Mouse (Mus musculus) gastrocnemius, adult 2 months (tissue): ENCODE data around the gene Glt8d2. TPM values are rescaled to one million over a fixed set of nuclear protein-coding genes. Genes with fewer than 3 reads are reported as not detected.

Source experiments
- DNase-seq: peaks from one replicate; pipeline ENCODE4 v3.0.0; 2022
- H3K27ac ChIP-seq: fragments of 200-600 bp; 2 replicates; pipeline ENCODE4 v1.8.1; 2022; ENCODE audit warnings: mild to moderate bottlenecking
- H3K4me3 ChIP-seq: fragments of 200-600 bp; 2 replicates; pipeline ENCODE4 v1.8.1; 2022; ENCODE audit warnings: mild to moderate bottlenecking, moderate library complexity
- CTCF ChIP-seq: fragments of 200-600 bp; IDR thresholded peaks from 2 replicates; pipeline ENCODE4 v1.8.1; 2022; ENCODE audit warnings: antibody characterized with exemption, mild to moderate bottlenecking, moderate library complexity
- intact Hi-C: fragments of 180-260 bp; cut with DNase I; formaldehyde crosslinking; loops from one replicate; pipeline ENCODE4 v1.15.1; 2025
- total RNA-seq, 2 experiments: library from RNA; stranded (reverse); gene quantifications; 2 replicates each; pipeline ENCODE4 v1.2.3; 2021

Glt8d2 gene
- total RNA-seq, 2 experiments from 2014 or later: 1.5 to 3.0 TPM

DNA sequence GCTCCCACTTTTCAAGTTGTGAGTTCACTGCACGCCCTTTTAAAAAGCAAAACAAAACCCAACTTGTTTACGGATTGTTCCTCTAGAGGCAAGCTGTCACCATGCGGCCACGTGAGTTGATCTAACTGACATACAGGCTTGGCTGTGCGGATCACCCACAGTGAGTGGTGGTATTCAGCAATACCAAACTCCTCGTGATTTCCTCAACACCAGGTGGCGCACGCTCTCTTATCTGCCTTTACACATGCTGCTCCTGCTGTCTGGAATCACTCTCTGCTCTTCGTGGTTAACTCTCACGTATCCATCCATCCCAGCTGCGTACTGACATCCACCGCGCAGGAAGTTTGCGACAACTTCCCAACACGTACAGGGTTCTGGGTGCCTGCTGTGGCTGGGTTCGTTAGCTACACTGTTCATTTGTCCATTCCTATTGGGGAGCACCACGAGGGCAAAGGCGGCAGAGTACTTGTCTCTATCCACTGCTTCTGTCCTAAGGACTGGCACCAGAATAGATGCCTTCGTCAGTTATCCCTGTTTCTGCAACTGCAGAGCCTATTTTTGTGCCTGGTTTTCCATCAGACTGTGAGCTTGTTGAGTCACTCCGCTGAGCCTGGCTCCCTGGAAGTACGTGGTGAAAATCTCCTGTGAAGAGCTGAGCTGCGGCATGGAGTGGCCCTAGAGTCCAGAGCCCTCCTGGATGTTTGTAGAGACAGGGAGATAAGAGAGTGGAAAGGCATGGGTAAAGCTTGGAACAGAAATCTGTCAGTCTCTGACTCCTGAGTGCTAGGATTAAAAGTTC is 23.8 kb downstream of the Glt8d2 start:
- Histone ChIP-seq H3K27ac (peak overlapping the region; percentile 52; the same call in 1 of the 2 replicates), H3K4me3 (peak overlapping the region; percentile 29)
- intact Hi-C loops: loop anchor here (1.0 kb wide), 1 partner anchor 235 kb away; no protein-coding TSS in a partner anchor
- TF ChIP-seq CTCF: peak; percentile 77
- peak; percentile 89 for DNase-seq

- peak overlapping the region; percentile 29 for H3K4me3 ChIP-seq
- TF ChIP-seq CTCF: no peak
- no peak for DNase-seq
- H3K27ac ChIP-seq: no peak overlapping the region
- intact Hi-C loops: no loop called here
Measured at GRCm38 (mm10) chr10:82665951-82666350, 24.5 kb downstream of the Glt8d2 start.

DNA sequence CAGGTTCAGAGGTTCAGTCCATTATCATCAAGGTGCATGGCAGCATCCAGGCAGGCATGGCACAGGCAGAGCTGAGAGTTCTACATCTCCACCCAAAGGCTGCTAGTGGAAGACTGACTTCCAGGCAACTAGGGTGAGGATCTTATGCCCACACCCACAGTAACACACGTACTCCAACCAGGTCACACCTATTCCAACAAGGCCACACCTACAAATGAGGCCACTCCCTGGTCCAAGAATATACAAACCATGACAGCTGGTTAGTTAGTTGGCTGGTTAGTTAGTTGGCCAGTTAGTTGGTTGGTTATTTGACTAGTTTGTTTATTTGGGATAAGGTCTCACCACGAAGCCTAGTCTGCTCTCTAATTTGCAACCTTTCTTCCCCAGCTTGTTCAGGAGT is 27.2 kb downstream of the Glt8d2 start:
- intact Hi-C loops: no loop called here

DNA sequence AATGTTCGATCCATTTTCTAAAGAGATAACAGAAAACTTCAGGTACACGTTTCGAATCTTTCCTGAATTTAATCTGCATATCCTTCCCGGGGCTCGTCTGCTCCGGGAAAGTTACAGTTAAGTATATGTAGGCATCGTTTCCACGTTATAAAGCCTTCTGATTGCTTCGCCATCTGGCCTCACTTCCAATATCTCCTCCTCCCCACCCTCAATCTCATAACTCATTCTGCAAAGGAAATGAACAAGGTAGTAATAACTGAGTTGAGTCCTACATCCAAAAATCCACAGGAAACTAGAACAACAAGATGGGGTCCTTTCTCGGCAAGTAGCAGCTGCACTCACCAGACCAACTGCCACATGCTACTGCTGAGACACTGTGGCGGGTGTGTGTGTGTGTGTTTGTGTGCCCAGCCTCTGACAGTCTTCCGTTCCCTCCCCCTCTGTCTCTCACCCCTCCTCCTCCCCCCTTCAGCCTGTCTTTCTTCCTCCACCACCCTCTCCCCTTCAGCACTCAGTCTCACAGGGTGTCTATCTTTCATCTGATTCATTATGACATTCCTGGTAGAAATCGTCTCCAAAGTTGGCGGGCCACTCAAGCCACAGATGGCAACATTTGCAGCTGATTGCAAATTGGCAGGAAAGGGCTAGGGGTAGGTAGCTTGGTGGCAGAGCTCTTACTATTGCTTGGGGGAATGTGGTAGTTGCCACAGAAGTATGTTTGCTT is 28.0 kb downstream of the Glt8d2 start:
- DNase-seq: no peak
- intact Hi-C loops: no loop called here
- H3K4me3 ChIP-seq: no peak overlapping the region
- no peak for TF ChIP-seq CTCF
- H3K27ac ChIP-seq: no peak overlapping the region

More for the DNA sequence above, 27.2 kb downstream of the Glt8d2 start:
- Histone ChIP-seq H3K4me3 (no peak overlapping the region), H3K27ac (no peak overlapping the region)
- no peak for TF ChIP-seq CTCF
- no peak for DNase-seq

DNA sequence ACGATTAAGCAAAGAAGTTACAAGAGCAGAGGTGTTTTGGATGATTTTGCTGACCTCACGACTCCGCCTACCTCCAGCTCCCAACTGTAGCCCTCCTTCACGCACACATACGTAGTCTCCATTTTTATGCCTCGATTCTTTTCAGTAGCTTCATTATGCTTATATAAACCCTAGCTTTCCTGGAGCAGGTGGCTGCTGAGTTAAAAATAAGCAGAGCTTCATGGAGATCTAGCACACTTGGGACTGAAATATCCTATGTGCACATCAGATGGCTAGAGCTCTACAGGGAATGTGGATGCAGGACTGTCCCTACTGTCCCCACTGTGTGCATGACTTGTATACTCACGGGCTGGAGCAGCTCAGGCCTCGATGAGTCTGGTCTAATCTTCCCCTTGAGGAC is 28.6 kb downstream of the Glt8d2 start:
- DNase-seq: no peak
- H3K27ac ChIP-seq: no peak overlapping the region
- intact Hi-C loops: no loop called here
- H3K4me3 ChIP-seq: no peak overlapping the region
- no peak for TF ChIP-seq CTCF

GRCm38 (mm10) chr10:82654581-82654980 is 35.9 kb downstream of the Glt8d2 start:
- Histone ChIP-seq H3K27ac (no peak overlapping the region), H3K4me3 (no peak overlapping the region)
- no peak for TF ChIP-seq CTCF
- no peak for DNase-seq
- intact Hi-C loops: no loop called here

- intact Hi-C loops: no loop called here
- Histone ChIP-seq H3K27ac (no peak overlapping the region), H3K4me3 (no peak overlapping the region)
- no peak for TF ChIP-seq CTCF
- no peak for DNase-seq
Measured at GRCm38 (mm10) chr10:82652625-82653024, 37.8 kb downstream of the Glt8d2 start.

DNA sequence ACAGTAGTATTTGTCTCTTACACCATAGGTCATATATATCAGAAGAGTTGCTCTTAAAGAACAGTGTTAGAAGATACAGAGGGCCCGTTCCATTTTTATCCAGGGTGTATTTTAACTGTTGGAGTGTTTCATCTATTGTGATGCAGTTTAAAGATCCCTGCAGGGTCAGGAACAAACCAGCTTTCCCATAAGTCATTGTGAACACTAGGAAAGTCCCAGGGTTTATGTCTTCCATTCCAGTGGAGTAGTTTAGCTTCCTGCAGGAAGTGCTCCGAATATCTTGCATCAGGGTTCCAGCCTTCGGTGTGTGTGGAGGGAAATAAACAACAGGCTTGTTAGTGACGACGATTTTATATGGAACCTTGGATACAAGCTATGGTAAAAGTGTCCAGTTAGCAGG is 39.2 kb downstream of the Glt8d2 start:
- DNase-seq: no peak
- H3K27ac ChIP-seq: no peak overlapping the region
- intact Hi-C loops: no loop called here
- TF ChIP-seq CTCF: no peak
- H3K4me3 ChIP-seq: no peak overlapping the region

- no peak for DNase-seq
- Histone ChIP-seq H3K4me3 (no peak overlapping the region), H3K27ac (no peak overlapping the region; the same call in 1 of the 2 replicates)
- intact Hi-C loops: no loop called here
- no peak for TF ChIP-seq CTCF
Measured at GRCm38 (mm10) chr10:82647205-82647811, 43.1 kb downstream of the Glt8d2 start.

GRCm38 (mm10) chr10:82646083-82646482 is 44.4 kb downstream of the Glt8d2 start:
- no peak for DNase-seq
- Histone ChIP-seq H3K27ac (no peak overlapping the region), H3K4me3 (no peak overlapping the region)
- TF ChIP-seq CTCF: no peak
- intact Hi-C loops: no loop called here

DNA sequence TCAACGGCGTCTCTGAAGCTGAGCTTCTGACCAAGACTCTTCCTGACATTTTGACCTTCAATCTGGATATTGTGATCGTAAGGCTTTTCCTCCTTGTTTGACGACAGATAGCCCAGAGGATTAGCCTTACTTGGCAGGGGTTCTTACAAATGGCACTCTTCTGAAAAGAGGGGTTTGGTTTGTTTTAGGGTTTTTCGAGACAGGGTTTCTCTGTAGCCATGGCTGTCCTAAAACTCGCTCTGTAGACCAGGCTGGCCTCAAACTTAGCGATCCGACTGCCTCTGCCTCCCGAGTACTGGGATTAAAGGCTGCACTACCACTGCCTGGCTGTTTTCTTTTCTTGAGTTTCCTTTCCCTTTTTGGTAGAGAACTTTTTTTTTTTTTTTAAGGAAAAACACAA is 49.0 kb downstream of the Glt8d2 start:
- no peak for TF ChIP-seq CTCF
- Histone ChIP-seq H3K4me3 (no peak overlapping the region), H3K27ac (no peak overlapping the region)
- intact Hi-C loops: no loop called here
- DNase-seq: no peak

DNA sequence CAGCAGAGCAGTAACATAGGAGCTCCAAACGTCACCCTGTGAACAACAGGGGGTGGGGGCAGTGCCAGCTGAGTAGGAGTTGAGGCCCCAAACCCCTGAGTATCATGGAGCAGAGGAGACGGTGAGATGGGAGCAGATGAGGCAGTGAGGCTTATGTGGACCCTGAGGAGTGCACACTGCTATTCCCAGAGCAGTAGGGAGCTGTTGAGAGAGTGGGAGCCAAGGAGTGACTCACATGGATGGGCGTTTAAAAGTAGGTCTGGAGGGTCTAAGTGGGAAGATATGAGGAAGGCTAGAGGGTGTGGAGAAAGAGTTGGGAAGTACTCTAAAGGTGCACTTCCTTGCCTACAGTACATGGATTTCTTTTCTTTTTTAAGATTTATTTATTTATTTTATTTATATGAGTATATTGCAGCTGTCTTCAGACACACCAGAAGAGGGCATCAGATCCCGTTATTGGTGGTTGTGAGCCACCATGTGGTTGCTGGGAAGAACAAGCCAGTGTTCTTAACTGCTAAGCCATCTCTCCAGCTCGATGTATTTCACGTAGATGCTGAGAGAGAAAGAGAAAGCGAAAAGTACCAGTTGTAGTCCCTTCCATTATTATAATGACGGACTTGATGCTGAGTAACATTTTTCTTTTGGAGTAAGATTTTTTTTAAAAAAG is 51.3 kb downstream of the Glt8d2 start:
- H3K27ac ChIP-seq: no peak overlapping the region
- no peak overlapping the region for H3K4me3 ChIP-seq
- intact Hi-C loops: no loop called here
- no peak for DNase-seq
- 0 out of 2 replicates have a peak, but pooled peaks have one; percentile 19 for TF ChIP-seq CTCF

GRCm38 (mm10) chr10:82636321-82636720 is 54.1 kb downstream of the Glt8d2 start:
- H3K27ac ChIP-seq: peak overlapping the region; percentile 32; the same call in 1 of the 2 replicates
- intact Hi-C loops: no loop called here
- TF ChIP-seq CTCF: no peak
- no peak overlapping the region for H3K4me3 ChIP-seq
- DNase-seq: no peak
